Mouse (Mus musculus) hindlimb bud, embryonic 11.5 days (tissue): Measurements from ENCODE around the gene 1700019A02Rik.

ENCODE experiments used
- DNase-seq: peaks from one replicate; pipeline ENCODE4 v3.0.0-alpha.2; 2012; ENCODE audit warnings: low read depth, low spot score; ENCODE audit errors: extremely low spot score

Gene 1700019A02Rik

GRCm38 (mm10) chr1:53187536-53187935 is at the start of gene 1700019A02Rik:
Gene 1700019A02Rik, minus strand, starts transcription at chr1:53187636.
- no peak for DNase-seq

GRCm38 (mm10) chr1:53226063-53226462 is 38.6 kb upstream of the 1700019A02Rik start:
- DNase-seq: no peak

GRCm38 (mm10) chr1:53225616-53226015 is 38.2 kb upstream of the 1700019A02Rik start:
- no peak for DNase-seq

GRCm38 (mm10) chr1:53224775-53225174 is 37.3 kb upstream of the 1700019A02Rik start:
- no peak for DNase-seq

GRCm38 (mm10) chr1:53210136-53210535 is 22.7 kb upstream of the 1700019A02Rik start:
- no peak for DNase-seq

GRCm38 (mm10) chr1:53203902-53204301 is 16.5 kb upstream of the 1700019A02Rik start:
- DNase-seq: no peak

- DNase-seq: peak; percentile 83
Observed at GRCm38 (mm10) chr1:53201630-53202199, 14.3 kb upstream of the 1700019A02Rik start.

- DNase-seq: no peak
Observed at GRCm38 (mm10) chr1:53194536-53194935, 7.1 kb upstream of the 1700019A02Rik start.

- no peak for DNase-seq
Observed at GRCm38 (mm10) chr1:53191234-53191633, 3.8 kb upstream of the 1700019A02Rik start.

- DNase-seq: no peak
Observed at GRCm38 (mm10) chr1:53189620-53190019, 2.2 kb upstream of the 1700019A02Rik start.

GRCm38 (mm10) chr1:53186301-53186700 is 1.1 kb downstream of the 1700019A02Rik start:
- DNase-seq: no peak

- DNase-seq: no peak
Observed at GRCm38 (mm10) chr1:53157715-53158114, 29.7 kb downstream of the 1700019A02Rik start.

- peak; percentile 31 for DNase-seq
Observed at GRCm38 (mm10) chr1:53123066-53123465, 64.4 kb downstream of the 1700019A02Rik start.

- DNase-seq: no peak
Observed at GRCm38 (mm10) chr1:53110561-53110960, 76.9 kb downstream of the 1700019A02Rik start.
